In genomic region chr11:69610899-69611298, GRCm38 (mm10) we compare ENCODE assay signal across 25 mouse cellular contexts. TPM values are rescaled to one million over a fixed set of nuclear protein-coding genes. Genes with fewer than 3 reads are reported as not detected.
DNase-seq lines count a peak whose midpoint lies in the region; ATAC-seq and TF ChIP-seq lines count a peak whose summit lies in the region.
"Had no signal": no experiment of that assay in that cellular context is flagged by ENCODE, and none has a peak within 500 bp of the region (broad histone marks: within the 10 kb centered on the region; RNA-seq: fewer than 3 reads in every experiment).

No protein-coding gene starts in this region.

- WGBS in hindbrain, embryonic 16.5 days = 55% methylated on average over 4 of the region's 4 CpGs
- WGBS in hindbrain, embryonic 11.5 days = 62% methylated on average over 4 of the region's 4 CpGs
- 69% methylated on average over 4 of the region's 4 CpGs for WGBS in midbrain, postnatal 0 days
- 67% methylated on average over 4 of the region's 4 CpGs for WGBS in midbrain, embryonic 10.5 days

- peak; percentile 58; the same call in 1 of the 2 replicates for ATAC-seq in hindbrain, embryonic 16.5 days
- ATAC-seq in hindbrain, embryonic 11.5 days (ENCODE audit: low FRiP score) = no peak
- ATAC-seq in midbrain, postnatal 0 days (ENCODE audit: low FRiP score) = peak; percentile 38; the same call in 1 of the 2 replicates
- ATAC-seq: activated CD4-positive, CD25-positive, alpha-beta regulatory T cell, adult 4 months; forebrain, embryonic 13.5 days; intestine, embryonic 16.5 days; Patski had no signal

- H3K9me3 ChIP-seq in hindbrain, embryonic 16.5 days (ENCODE audit: control insufficient read depth, low read length) = no peaks in the 10 kb centered on the region
- no peaks in the 10 kb centered on the region for H3K9me3 ChIP-seq in hindbrain, embryonic 11.5 days (ENCODE audit: control insufficient read depth, low read length)
- H3K9me3 ChIP-seq in midbrain, postnatal 0 days (ENCODE audit: low read length) = no peaks in the 10 kb centered on the region
- H3K9me3 ChIP-seq in midbrain, embryonic 10.5 days (replicated peaks) = no peaks in the 10 kb centered on the region
- H3K9me3 ChIP-seq: embryonic facial prominence, embryonic 10.5 days; forebrain, embryonic 13.5 days; heart, embryonic 12.5 days; hindbrain, embryonic 12.5 days had no signal

- no peak overlapping the region for H3K4me3 ChIP-seq in hindbrain, embryonic 16.5 days (ENCODE audit: low read length)
- H3K4me3 ChIP-seq in hindbrain, embryonic 11.5 days (ENCODE audit: low read depth, low read length) = no peak overlapping the region
- no peak overlapping the region for H3K4me3 ChIP-seq in midbrain, postnatal 0 days (ENCODE audit: low read depth, low read length)
- H3K4me3 ChIP-seq in midbrain, embryonic 10.5 days = no peak overlapping the region
- H3K4me3 ChIP-seq: embryonic facial prominence, embryonic 10.5 days; forebrain, embryonic 13.5 days; heart, embryonic 12.5 days; hindbrain, embryonic 12.5 days had no signal

- H3K27ac ChIP-seq in hindbrain, embryonic 16.5 days (ENCODE audit: low read depth, low read length) = no peak overlapping the region
- H3K27ac ChIP-seq in hindbrain, embryonic 11.5 days (ENCODE audit: low read depth, low read length) = no peak overlapping the region
- H3K27ac ChIP-seq in midbrain, postnatal 0 days (ENCODE audit: low read depth, low read length) = no peak overlapping the region
- no peak overlapping the region for H3K27ac ChIP-seq in midbrain, embryonic 10.5 days (replicated peaks)
- H3K27ac ChIP-seq: embryonic facial prominence, embryonic 10.5 days; forebrain, embryonic 13.5 days; hindbrain, embryonic 12.5 days had no signal

- DNase-seq in cerebellum, adult 9-11 months = peak; percentile 67
- no peak for DNase-seq in cerebellum, adult 11 months
- DNase-seq in hindbrain, embryonic 11.5 days (ENCODE audit: low spot score) = no peak
- peak; percentile 68 for DNase-seq in midbrain, postnatal 0 days (ENCODE audit: low spot score)
- no peak for DNase-seq in midbrain, embryonic 10.5 days (ENCODE audit: low spot score)
- DNase-seq in testis, postnatal 10 days (ENCODE audit: low spot score) = peak; percentile 35
- DNase-seq in testis, postnatal 14 days (ENCODE audit: low spot score) = no peak
- DNase-seq: adrenal gland, postnatal 14 days; cerebellum, adult 8-10 months; gastrocnemius, postnatal 36 days; heart, adult 11 months; heart, postnatal 36 days had no signal

- no peak overlapping the region for H3K9ac ChIP-seq in hindbrain, embryonic 16.5 days (ENCODE audit: low read depth, low read length)
- H3K9ac ChIP-seq in hindbrain, embryonic 11.5 days (ENCODE audit: low read depth, low read length) = no peak overlapping the region
- H3K9ac ChIP-seq in midbrain, postnatal 0 days (replicated peaks; ENCODE audit: low read length, poor library complexity, severe bottlenecking) = no peak overlapping the region
- H3K9ac ChIP-seq: forebrain, embryonic 13.5 days; heart, embryonic 12.5 days; hindbrain, embryonic 12.5 days had no signal

- no peaks in the 10 kb centered on the region for H3K27me3 ChIP-seq in hindbrain, embryonic 16.5 days (replicated peaks; ENCODE audit: control insufficient read depth, insufficient read depth, low read length)
- no peaks in the 10 kb centered on the region for H3K27me3 ChIP-seq in hindbrain, embryonic 11.5 days (ENCODE audit: control insufficient read depth, insufficient read depth, low read length)
- no peaks in the 10 kb centered on the region for H3K27me3 ChIP-seq in midbrain, postnatal 0 days (ENCODE audit: insufficient read depth, low read length)
- peaks cover 19% of the 10 kb centered on the region for H3K27me3 ChIP-seq in midbrain, embryonic 10.5 days (ENCODE audit: low read depth, poor library complexity, severe bottlenecking)
- H3K27me3 ChIP-seq: forebrain, embryonic 13.5 days had no signal

- no peaks in the 10 kb centered on the region for H3K4me1 ChIP-seq in hindbrain, embryonic 16.5 days (ENCODE audit: control insufficient read depth, insufficient read depth, low read depth, low read length)
- peaks cover 3% of the 10 kb centered on the region; the same call in 1 of the 2 replicates for H3K4me1 ChIP-seq in hindbrain, embryonic 11.5 days (replicated peaks; ENCODE audit: control insufficient read depth, insufficient read depth, low read length)
- H3K4me1 ChIP-seq in midbrain, postnatal 0 days (ENCODE audit: insufficient read depth, low read length) = 0 out of 2 replicates have a peak, but pooled peaks cover 3% of the 10 kb centered on the region
- peaks cover 17% of the 10 kb centered on the region for H3K4me1 ChIP-seq in midbrain, embryonic 10.5 days

- TF ChIP-seq CTCF in midbrain, postnatal 0 days (IDR thresholded peaks at IDR 0.05) = no peak

- H3K36me3 ChIP-seq in hindbrain, embryonic 16.5 days (ENCODE audit: control insufficient read depth, insufficient read depth, low read length) = no peaks in the 10 kb centered on the region
- H3K36me3 ChIP-seq in hindbrain, embryonic 11.5 days (ENCODE audit: control insufficient read depth, insufficient read depth, low read length) = no peaks in the 10 kb centered on the region
- H3K36me3 ChIP-seq in midbrain, postnatal 0 days (ENCODE audit: insufficient read depth, low read length) = no peaks in the 10 kb centered on the region
- H3K36me3 ChIP-seq in midbrain, embryonic 10.5 days = no peaks in the 10 kb centered on the region
- H3K36me3 ChIP-seq: embryonic facial prominence, embryonic 10.5 days; heart, embryonic 12.5 days; hindbrain, embryonic 12.5 days had no signal

- no peak overlapping the region for H3K4me2 ChIP-seq in hindbrain, embryonic 16.5 days (ENCODE audit: low read length)
- H3K4me2 ChIP-seq in hindbrain, embryonic 11.5 days (replicated peaks; ENCODE audit: low read depth, low read length) = no peak overlapping the region
- H3K4me2 ChIP-seq in midbrain, postnatal 0 days (ENCODE audit: low read depth, low read length, poor library complexity, severe bottlenecking) = no peak overlapping the region
- H3K4me2 ChIP-seq: forebrain, embryonic 13.5 days; heart, embryonic 12.5 days; hindbrain, embryonic 12.5 days had no signal

RNA-seq across cellular contexts. Expression of gene Atp1b2, which starts 5.2 kb away (rescaled TPM):
- polyA plus RNA-seq in hindbrain, embryonic 16.5 days (2015; fragmentation: Nextera tagmentation; extraction: Ambion mirVana) = 105 and 117 TPM in 2 replicates
- 11.7 and 13.1 TPM in 2 replicates for polyA plus RNA-seq in hindbrain, embryonic 11.5 days (2014; fragmentation: Nextera tagmentation; extraction: Ambion mirVana)
- total RNA-seq in midbrain, postnatal 0 days (2014; rRNA removed) = 145 and 161 TPM in 2 replicates
- polyA plus RNA-seq in midbrain, postnatal 0 days (2015; fragmentation: Nextera tagmentation; extraction: Ambion mirVana) = 167 and 175 TPM in 2 replicates
- polyA plus RNA-seq in midbrain, embryonic 10.5 days (2016; fragmentation: Nextera tagmentation; extraction: Ambion mirVana) = 6.0 and 8.6 TPM in 2 replicates
- total RNA-seq: CH12.LX had no signal

RNA-seq across cellular contexts. Expression of gene Shbg, which starts 6.8 kb away (rescaled TPM):
- not detected in 2 replicates for polyA plus RNA-seq in hindbrain, embryonic 16.5 days (2015; fragmentation: Nextera tagmentation; extraction: Ambion mirVana)
- 0.17 TPM in 1 of 2 replicates, not detected in the other for polyA plus RNA-seq in hindbrain, embryonic 11.5 days (2014; fragmentation: Nextera tagmentation; extraction: Ambion mirVana)
- total RNA-seq in midbrain, postnatal 0 days (2014; rRNA removed) = not detected in 2 replicates
- not detected in 2 replicates for polyA plus RNA-seq in midbrain, postnatal 0 days (2015; fragmentation: Nextera tagmentation; extraction: Ambion mirVana)
- polyA plus RNA-seq in midbrain, embryonic 10.5 days (2016; fragmentation: Nextera tagmentation; extraction: Ambion mirVana) = not detected in 2 replicates
- total RNA-seq: adrenal gland, adult 18-20 months; adrenal gland, postnatal 14 days; CH12.LX; gastrocnemius, adult 8-10 months; gastrocnemius, postnatal 36 days; heart, postnatal 36 days had no signal
- polyA plus RNA-seq: activated CD4-positive, CD25-positive, alpha-beta regulatory T cell, adult 4 months; embryonic facial prominence, embryonic 10.5 days; embryonic facial prominence, embryonic 14.5 days; forebrain, embryonic 13.5 days; heart, postnatal 0 days; hindbrain, embryonic 12.5 days; Patski had no signal

RNA-seq across cellular contexts. Expression of gene Sat2, which starts 10.9 kb away (rescaled TPM):
- polyA plus RNA-seq in hindbrain, embryonic 16.5 days (2015; fragmentation: Nextera tagmentation; extraction: Ambion mirVana) = 22.6 and 26.2 TPM in 2 replicates
- polyA plus RNA-seq in hindbrain, embryonic 11.5 days (2014; fragmentation: Nextera tagmentation; extraction: Ambion mirVana) = 15.0 and 20.6 TPM in 2 replicates
- 10.5 and 13.3 TPM in 2 replicates for total RNA-seq in midbrain, postnatal 0 days (2014; rRNA removed)
- polyA plus RNA-seq in midbrain, postnatal 0 days (2015; fragmentation: Nextera tagmentation; extraction: Ambion mirVana) = 29.6 and 29.9 TPM in 2 replicates
- polyA plus RNA-seq in midbrain, embryonic 10.5 days (2016; fragmentation: Nextera tagmentation; extraction: Ambion mirVana) = 16.1 and 20.6 TPM in 2 replicates
- total RNA-seq: CH12.LX had no signal
- polyA plus RNA-seq: activated CD4-positive, CD25-positive, alpha-beta regulatory T cell, adult 4 months had no signal

RNA-seq across cellular contexts. Expression of gene Fxr2, which starts 21.9 kb away (rescaled TPM):
- polyA plus RNA-seq in hindbrain, embryonic 16.5 days (2015; fragmentation: Nextera tagmentation; extraction: Ambion mirVana) = 32.1 and 34.6 TPM in 2 replicates
- polyA plus RNA-seq in hindbrain, embryonic 11.5 days (2014; fragmentation: Nextera tagmentation; extraction: Ambion mirVana) = 30.1 and 31.3 TPM in 2 replicates
- 76.6 and 84.1 TPM in 2 replicates for total RNA-seq in midbrain, postnatal 0 days (2014; rRNA removed)
- polyA plus RNA-seq in midbrain, postnatal 0 days (2015; fragmentation: Nextera tagmentation; extraction: Ambion mirVana) = 22.5 and 27.2 TPM in 2 replicates
- 36.2 and 39.1 TPM in 2 replicates for polyA plus RNA-seq in midbrain, embryonic 10.5 days (2016; fragmentation: Nextera tagmentation; extraction: Ambion mirVana)

RNA-seq across cellular contexts. Expression of gene Trp53, which starts 30.7 kb away (rescaled TPM):
- 47.9 and 57.9 TPM in 2 replicates for polyA plus RNA-seq in hindbrain, embryonic 16.5 days (2015; fragmentation: Nextera tagmentation; extraction: Ambion mirVana)
- 156 and 159 TPM in 2 replicates for polyA plus RNA-seq in hindbrain, embryonic 11.5 days (2014; fragmentation: Nextera tagmentation; extraction: Ambion mirVana)
- 29.5 and 34.5 TPM in 2 replicates for total RNA-seq in midbrain, postnatal 0 days (2014; rRNA removed)
- polyA plus RNA-seq in midbrain, postnatal 0 days (2015; fragmentation: Nextera tagmentation; extraction: Ambion mirVana) = 30.3 and 31.9 TPM in 2 replicates
- 148 and 166 TPM in 2 replicates for polyA plus RNA-seq in midbrain, embryonic 10.5 days (2016; fragmentation: Nextera tagmentation; extraction: Ambion mirVana)

Comparison
In these comparisons a context has a peak if more than half of its experiments do, and no peak if none do; other contexts are left out.
1. DNase-seq: peak in cerebellum, adult 9-11 months (single experiment), midbrain, postnatal 0 days (single experiment) and testis, postnatal 10 days (single experiment); none in cerebellum, adult 11 months (single experiment), hindbrain, embryonic 11.5 days (single experiment), midbrain, embryonic 10.5 days (single experiment) and testis, postnatal 14 days (single experiment).